Mouse (Mus musculus): ENCODE data around the gene Kif19a. TPM values are rescaled to one million over a fixed set of nuclear protein-coding genes. Genes with fewer than 3 reads are reported as not detected.

The Kif19a gene
- total RNA-seq, 1 experiment from 2014 or later, result 6.3 TPM

GRCm38 (mm10) chr11:114798624-114799023, 33.4 kb downstream of the Kif19a start, which contains the start of gene Gpr142:
Gpr142 (plus strand) TSS chr11:114798924.
- ATAC-seq (replicated peaks; ENCODE audit: insufficient number of reproducible peaks, low FRiP score, low TSS enrichment, poor library complexity, severe bottlenecking), result no peak

- ATAC-seq (replicated peaks; ENCODE audit: insufficient number of reproducible peaks, low FRiP score, low TSS enrichment, poor library complexity, severe bottlenecking), result no peak
Observed at GRCm38 (mm10) chr11:114801906-114802305, 36.7 kb downstream of the Kif19a start.

- no peak for ATAC-seq (replicated peaks; ENCODE audit: insufficient number of reproducible peaks, low FRiP score, low TSS enrichment, poor library complexity, severe bottlenecking)
Observed at GRCm38 (mm10) chr11:114802540-114803267, 37.5 kb downstream of the Kif19a start.

- ATAC-seq (replicated peaks; ENCODE audit: insufficient number of reproducible peaks, low FRiP score, low TSS enrichment, poor library complexity, severe bottlenecking), result no peak
Observed at GRCm38 (mm10) chr11:114803990-114804389, 38.8 kb downstream of the Kif19a start.

GRCm38 (mm10) chr11:114807025-114807424, 41.8 kb downstream of the Kif19a start:
- no peak for ATAC-seq (replicated peaks; ENCODE audit: insufficient number of reproducible peaks, low FRiP score, low TSS enrichment, poor library complexity, severe bottlenecking)

GRCm38 (mm10) chr11:114807686-114808427, 42.7 kb downstream of the Kif19a start:
- no peak for ATAC-seq (replicated peaks; ENCODE audit: insufficient number of reproducible peaks, low FRiP score, low TSS enrichment, poor library complexity, severe bottlenecking)

GRCm38 (mm10) chr11:114809371-114809770, 44.2 kb downstream of the Kif19a start:
- no peak for ATAC-seq (replicated peaks; ENCODE audit: insufficient number of reproducible peaks, low FRiP score, low TSS enrichment, poor library complexity, severe bottlenecking)

GRCm38 (mm10) chr11:114810344-114810743, 45.2 kb downstream of the Kif19a start:
- ATAC-seq (replicated peaks; ENCODE audit: insufficient number of reproducible peaks, low FRiP score, low TSS enrichment, poor library complexity, severe bottlenecking), result no peak

GRCm38 (mm10) chr11:114812731-114813240, 47.6 kb downstream of the Kif19a start:
- ATAC-seq (replicated peaks; ENCODE audit: insufficient number of reproducible peaks, low FRiP score, low TSS enrichment, poor library complexity, severe bottlenecking), result peak; percentile 69

GRCm38 (mm10) chr11:114814873-114815592, 49.8 kb downstream of the Kif19a start:
- ATAC-seq (replicated peaks; ENCODE audit: insufficient number of reproducible peaks, low FRiP score, low TSS enrichment, poor library complexity, severe bottlenecking), result no peak

GRCm38 (mm10) chr11:114816934-114817333, 51.7 kb downstream of the Kif19a start:
- ATAC-seq (replicated peaks; ENCODE audit: insufficient number of reproducible peaks, low FRiP score, low TSS enrichment, poor library complexity, severe bottlenecking), result no peak

- peak; percentile 57 for ATAC-seq (replicated peaks; ENCODE audit: insufficient number of reproducible peaks, low FRiP score, low TSS enrichment, poor library complexity, severe bottlenecking)
Observed at GRCm38 (mm10) chr11:114818185-114818584, 53.0 kb downstream of the Kif19a start.

GRCm38 (mm10) chr11:114819110-114819509, 53.9 kb downstream of the Kif19a start:
- no peak for ATAC-seq (replicated peaks; ENCODE audit: insufficient number of reproducible peaks, low FRiP score, low TSS enrichment, poor library complexity, severe bottlenecking)

- ATAC-seq (replicated peaks; ENCODE audit: insufficient number of reproducible peaks, low FRiP score, low TSS enrichment, poor library complexity, severe bottlenecking), result no peak
Observed at GRCm38 (mm10) chr11:114820444-114820843, 55.3 kb downstream of the Kif19a start.

- 0 out of 2 replicates have a peak, but pooled peaks have one; percentile 49 for ATAC-seq (replicated peaks; ENCODE audit: insufficient number of reproducible peaks, low FRiP score, low TSS enrichment, poor library complexity, severe bottlenecking)
Observed at GRCm38 (mm10) chr11:114821325-114821724, 56.1 kb downstream of the Kif19a start.

GRCm38 (mm10) chr11:114822727-114823126, 57.5 kb downstream of the Kif19a start:
- no peak for ATAC-seq (replicated peaks; ENCODE audit: insufficient number of reproducible peaks, low FRiP score, low TSS enrichment, poor library complexity, severe bottlenecking)

GRCm38 (mm10) chr11:114823199-114823725, 58.1 kb downstream of the Kif19a start:
- ATAC-seq (replicated peaks; ENCODE audit: insufficient number of reproducible peaks, low FRiP score, low TSS enrichment, poor library complexity, severe bottlenecking), result no peak

- ATAC-seq (replicated peaks; ENCODE audit: insufficient number of reproducible peaks, low FRiP score, low TSS enrichment, poor library complexity, severe bottlenecking), result no peak
Observed at GRCm38 (mm10) chr11:114826686-114827085, 61.5 kb downstream of the Kif19a start.

Measured in monocyte, adult 5-6 weeks (primary cell).